Mouse (Mus musculus) MEL (cell line): Measurements from ENCODE around the gene Zdhhc21.

Experiments used
- BHLHE40 ChIP-seq: IDR thresholded peaks from 2 replicates; pipeline ENCODE4 v1.6.1; 2012; ENCODE audit warnings: low read depth, mild to moderate bottlenecking, inconsistent platforms, low read length, improper control_type of control experiment, borderline replicate concordance
- CHD2 ChIP-seq: IDR thresholded peaks from 2 replicates; pipeline ENCODE4 v1.6.1; 2011; ENCODE audit warnings: low read length, improper control_type of control experiment
- CTCF ChIP-seq, 3 experiments: IDR thresholded peaks in 2 of 3; conservative IDR thresholded peaks in 1 of 3; 2 replicates each; pipeline ENCODE4 v1.5.1; 2011 to 2012; ENCODE audit warnings: low read length in 3 of 3, low read depth in 2 of 3, mild to moderate bottlenecking in 2 of 3, improper control_type of control experiment in 1 of 3, inconsistent platforms in 1 of 3, mixed read lengths in 1 of 3, moderate library complexity in 1 of 3; ENCODE audit not compliant: control insufficient read depth in 1 of 3, insufficient read depth in 1 of 3, poor library complexity in 1 of 3, severe bottlenecking in 1 of 3
- HCFC1 ChIP-seq: IDR thresholded peaks from 2 replicates; pipeline ENCODE4 v1.6.1; 2012; ENCODE audit warnings: low read depth, mild to moderate bottlenecking, inconsistent platforms, low read length, improper control_type of control experiment, moderate library complexity
- MAX ChIP-seq: IDR thresholded peaks from 2 replicates; pipeline ENCODE4 v1.6.1; 2011; ENCODE audit warnings: low read length, improper control_type of control experiment
- NRF1 ChIP-seq: IDR thresholded peaks from 2 replicates; pipeline ENCODE4 v1.6.1; 2014; ENCODE audit warnings: low read depth, mild to moderate bottlenecking, inconsistent platforms, low read length, improper control_type of control experiment, moderate library complexity; ENCODE audit not compliant: poor library complexity, insufficient read depth, severe bottlenecking
- POLR2A ChIP-seq, 2 experiments: IDR thresholded peaks; 2 replicates each; pipeline ENCODE4 v1.6.1; 2011 to 2012; ENCODE audit warnings: low read length in 2 of 2, mild to moderate bottlenecking in 2 of 2, control low read depth in 1 of 2, improper control_type of control experiment in 1 of 2, low read depth in 1 of 2, moderate library complexity in 1 of 2; ENCODE audit not compliant: control insufficient read depth in 1 of 2, insufficient read depth in 1 of 2, poor library complexity in 1 of 2
- POLR2AphosphoS2 ChIP-seq: IDR thresholded peaks from 2 replicates; pipeline ENCODE4 v1.6.1; 2011; ENCODE audit warnings: low read length, improper control_type of control experiment
- RAD21 ChIP-seq: IDR thresholded peaks from 2 replicates; pipeline ENCODE4 v1.6.1; 2011; ENCODE audit warnings: mild to moderate bottlenecking, low read depth, low read length, improper control_type of control experiment
- SMC3 ChIP-seq: IDR thresholded peaks from 2 replicates; pipeline ENCODE4 v1.6.1; 2011; ENCODE audit warnings: low read depth, low read length, improper control_type of control experiment
- TAL1 ChIP-seq: IDR thresholded peaks from 2 replicates; pipeline ENCODE4 v1.6.1; 2012; ENCODE audit warnings: mild to moderate bottlenecking, inconsistent platforms, low read length, moderate library complexity, mixed read lengths
- USF1 ChIP-seq: IDR thresholded peaks from 2 replicates; pipeline ENCODE4 v1.6.1; 2014; ENCODE audit warnings: low read depth, mild to moderate bottlenecking, inconsistent platforms, low read length, improper control_type of control experiment, moderate library complexity
- USF2 ChIP-seq, 2 experiments: IDR thresholded peaks; 2 replicates each; pipeline ENCODE4 v1.6.1; 2011 to 2012; ENCODE audit warnings: improper control_type of control experiment in 2 of 2, low read length in 2 of 2, borderline replicate concordance in 1 of 2, inconsistent platforms in 1 of 2, low read depth in 1 of 2, mild to moderate bottlenecking in 1 of 2; ENCODE audit not compliant: insufficient read depth in 1 of 2

GRCm38 (mm10) chr4:82762430-82763119 is 97.2 kb downstream of the Zdhhc21 start:
- TF ChIP-seq POLR2AphosphoS2 (no peak), CTCF (IDR thresholded peaks at IDR 0.05 in 2 of 3, conservative IDR thresholded peaks at IDR 0.05 in 1 of 3; ENCODE audit: control insufficient read depth in 1 of 3, insufficient read depth in 1 of 3, low read depth in 2 of 3, low read length in 3 of 3, poor library complexity in 1 of 3, severe bottlenecking in 1 of 3) (no peak), HCFC1 (no peak), CHD2 (no peak), POLR2A (IDR thresholded peaks at IDR 0.05; ENCODE audit: control insufficient read depth in 1 of 2, insufficient read depth in 1 of 2, low read depth in 1 of 2, low read length in 2 of 2, poor library complexity in 1 of 2) (no peak), USF2 (IDR thresholded peaks at IDR 0.05; ENCODE audit: borderline replicate concordance in 1 of 2, insufficient read depth in 1 of 2, low read depth in 1 of 2, low read length in 2 of 2) (no peak), MAX (no peak), BHLHE40 (no peak), NRF1 (no peak), RAD21 (no peak), USF1 (no peak), TAL1 (no peak), SMC3 (no peak)
